Mouse (Mus musculus) CD8-positive naive resting alpha-beta T cell, adult 2 months (primary cell): ENCODE measurements around the gene Sptb.

Experiments
- DNase-seq, 2 experiments: peaks; one replicate each; pipeline ENCODE4 v3.0.0; 2022; ENCODE audit warnings: low read depth in 2 of 2, low spot score in 2 of 2

The Sptb gene

DNA sequence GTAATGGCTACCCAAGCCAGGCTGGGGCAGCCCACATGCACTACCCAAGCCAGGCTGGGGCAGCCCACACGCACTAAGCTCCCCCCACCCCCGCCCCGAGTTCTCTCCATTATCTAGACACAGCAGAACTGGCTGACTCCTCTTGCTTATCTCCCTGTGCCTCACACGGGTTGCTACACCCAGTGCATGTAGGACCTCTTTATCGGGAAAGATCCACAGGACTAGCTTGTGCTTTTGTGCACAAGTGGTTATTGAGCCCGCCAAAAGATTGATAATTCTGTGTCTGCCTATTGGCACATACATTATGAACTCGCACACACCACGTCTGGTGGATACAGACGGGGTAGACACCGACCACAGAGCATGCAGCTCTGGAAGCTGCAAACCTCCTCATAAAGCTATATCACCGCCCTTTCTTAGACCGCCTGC lies 36.5 kb downstream of the Sptb start:
- no peak for DNase-seq

DNA sequence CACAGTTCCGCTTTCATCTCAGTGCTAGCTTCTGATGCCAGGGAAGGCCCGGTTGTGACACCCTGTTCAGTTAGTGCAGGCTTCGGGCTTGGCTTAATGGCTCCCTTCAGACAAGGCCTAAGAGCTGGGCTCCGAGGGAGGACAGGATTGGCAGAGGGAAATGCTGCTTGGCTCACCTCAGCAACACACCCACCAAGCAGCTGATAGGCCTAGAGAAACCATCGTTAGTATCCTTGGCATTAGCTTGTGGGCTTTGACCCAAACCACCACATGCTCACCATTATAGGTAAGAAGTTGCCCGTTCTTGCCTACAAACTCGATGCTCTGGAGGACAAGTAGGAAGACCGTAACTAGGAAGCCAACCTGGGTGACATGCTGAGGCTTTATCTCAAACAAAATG lies 38.3 kb downstream of the Sptb start:
- no peak for DNase-seq

GRCm38 (mm10) chr12:76670533-76671086 lies 39.7 kb downstream of the Sptb start:
- DNase-seq: no peak

GRCm38 (mm10) chr12:76669956-76670530 lies 40.3 kb downstream of the Sptb start:
- no peak for DNase-seq

GRCm38 (mm10) chr12:76668654-76669419 lies 41.5 kb downstream of the Sptb start:
- DNase-seq: no peak

DNA sequence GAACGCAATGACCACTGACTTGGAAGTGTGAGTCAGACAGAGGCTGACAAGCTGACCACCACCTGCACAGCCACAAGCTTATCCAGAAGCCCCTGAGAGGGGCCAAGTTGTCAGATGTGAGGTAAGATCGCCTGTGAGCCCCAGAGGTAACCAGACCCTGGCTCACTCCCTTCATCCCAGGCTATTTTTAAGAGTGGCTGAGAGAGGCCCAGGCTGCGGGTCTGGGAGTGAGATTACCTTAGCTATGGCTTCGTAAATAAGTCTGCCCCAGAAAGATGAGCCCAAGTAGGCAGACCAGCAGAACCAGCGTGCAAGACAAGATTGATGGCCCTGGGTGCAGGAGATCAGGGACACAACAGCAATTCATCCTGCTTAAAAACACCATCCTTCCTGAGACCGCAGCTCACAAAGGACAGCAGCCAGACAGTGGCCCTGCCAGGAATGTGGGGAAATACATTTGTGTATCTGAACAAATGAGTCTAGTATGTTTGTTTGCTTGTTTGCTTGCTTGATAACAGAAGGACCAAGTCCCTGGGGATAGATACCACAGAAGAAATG lies 58.5 kb downstream of the Sptb start:
- DNase-seq: no peak

DNA sequence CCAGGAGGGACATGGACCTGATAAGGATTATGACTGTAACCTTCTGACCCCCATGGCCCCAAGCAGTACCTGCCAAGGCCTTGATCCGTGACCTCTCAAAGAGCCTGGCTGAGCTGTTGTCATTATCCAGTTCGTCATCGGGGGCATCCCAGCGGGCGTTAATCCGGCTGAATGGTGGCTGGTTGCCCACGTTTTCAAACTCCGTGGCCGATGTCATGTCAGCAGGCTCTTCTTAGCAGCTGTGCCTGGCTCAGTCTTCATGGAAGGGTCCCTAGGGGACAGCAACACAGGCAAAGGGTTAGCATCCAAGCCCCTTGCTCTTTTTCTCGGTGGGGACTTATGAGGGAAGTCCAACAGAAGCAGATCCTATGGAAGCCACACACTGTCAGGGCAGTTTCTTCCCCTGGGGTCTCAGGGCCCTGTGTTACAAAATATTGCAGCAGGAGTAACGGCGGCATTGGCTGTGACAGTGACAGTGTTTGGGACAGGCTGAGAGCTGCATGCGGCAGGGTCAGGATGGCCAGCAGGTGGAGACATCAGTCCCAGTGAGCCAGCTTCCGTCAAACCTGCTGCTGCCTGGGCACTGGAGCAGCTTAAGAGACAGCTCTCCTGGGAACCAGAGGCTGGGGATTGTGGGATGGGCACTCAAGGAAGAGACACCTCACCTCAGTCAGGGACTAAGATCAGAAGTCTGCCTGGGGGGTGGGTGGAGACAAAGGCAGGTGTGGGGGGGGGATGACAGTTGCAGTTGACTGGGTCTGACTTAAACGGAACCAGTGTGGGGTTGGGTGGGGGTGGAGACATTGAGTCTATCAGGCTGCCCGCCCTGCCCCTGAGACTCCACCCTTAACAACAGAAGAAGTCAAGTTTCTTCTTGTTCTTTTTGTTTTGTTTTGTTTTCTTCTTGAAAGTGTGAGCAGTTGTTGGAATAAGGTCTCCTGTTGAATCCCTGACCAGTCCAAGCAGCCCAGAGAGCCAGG lies 60.3 kb downstream of the Sptb start:
- DNase-seq: peak; percentile 49 to 56

GRCm38 (mm10) chr12:76645222-76646110 lies 64.9 kb downstream of the Sptb start:
- no peak for DNase-seq

- no peak for DNase-seq
Measured at GRCm38 (mm10) chr12:76643679-76644078, 66.7 kb downstream of the Sptb start.

DNA sequence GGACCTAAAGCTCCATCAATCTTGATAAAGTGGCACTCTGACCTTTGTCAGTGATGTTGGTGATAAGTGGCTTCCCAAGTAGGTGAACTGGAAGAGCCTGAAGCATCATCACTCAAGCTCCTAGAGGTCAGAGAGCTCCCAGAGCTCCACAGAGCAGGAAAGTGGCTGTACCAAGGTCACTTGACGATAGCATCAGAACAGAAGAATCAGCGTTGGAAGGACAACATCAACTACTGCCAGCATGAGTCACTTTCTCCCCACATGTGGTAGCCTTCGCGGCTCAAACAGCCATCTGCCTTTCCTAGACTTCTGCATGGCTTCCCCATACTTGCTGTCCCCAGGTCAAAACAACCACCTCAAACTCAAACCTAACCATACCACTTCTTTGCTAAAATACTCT lies 67.7 kb downstream of the Sptb start:
- DNase-seq: no peak

DNA sequence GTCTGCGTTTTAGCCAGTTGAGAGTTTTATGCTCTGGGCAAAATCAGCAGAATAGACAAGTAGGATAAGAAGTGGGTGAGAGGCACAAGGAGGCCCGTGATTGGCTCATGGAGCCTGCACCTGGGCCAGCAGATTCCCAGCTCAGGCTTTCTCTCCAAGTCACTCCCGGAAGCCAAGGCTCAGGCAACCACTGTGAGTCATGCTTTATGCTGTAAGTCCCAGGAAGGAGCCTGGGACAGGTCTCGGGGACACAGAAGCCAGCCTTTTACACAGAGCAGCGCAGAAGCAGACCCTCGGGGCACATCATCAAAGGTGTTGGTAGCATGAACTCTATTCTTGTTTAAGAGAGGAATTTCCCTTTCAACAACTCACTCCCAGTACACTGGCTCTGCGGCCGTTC lies 69.7 kb downstream of the Sptb start:
- no peak for DNase-seq

DNA sequence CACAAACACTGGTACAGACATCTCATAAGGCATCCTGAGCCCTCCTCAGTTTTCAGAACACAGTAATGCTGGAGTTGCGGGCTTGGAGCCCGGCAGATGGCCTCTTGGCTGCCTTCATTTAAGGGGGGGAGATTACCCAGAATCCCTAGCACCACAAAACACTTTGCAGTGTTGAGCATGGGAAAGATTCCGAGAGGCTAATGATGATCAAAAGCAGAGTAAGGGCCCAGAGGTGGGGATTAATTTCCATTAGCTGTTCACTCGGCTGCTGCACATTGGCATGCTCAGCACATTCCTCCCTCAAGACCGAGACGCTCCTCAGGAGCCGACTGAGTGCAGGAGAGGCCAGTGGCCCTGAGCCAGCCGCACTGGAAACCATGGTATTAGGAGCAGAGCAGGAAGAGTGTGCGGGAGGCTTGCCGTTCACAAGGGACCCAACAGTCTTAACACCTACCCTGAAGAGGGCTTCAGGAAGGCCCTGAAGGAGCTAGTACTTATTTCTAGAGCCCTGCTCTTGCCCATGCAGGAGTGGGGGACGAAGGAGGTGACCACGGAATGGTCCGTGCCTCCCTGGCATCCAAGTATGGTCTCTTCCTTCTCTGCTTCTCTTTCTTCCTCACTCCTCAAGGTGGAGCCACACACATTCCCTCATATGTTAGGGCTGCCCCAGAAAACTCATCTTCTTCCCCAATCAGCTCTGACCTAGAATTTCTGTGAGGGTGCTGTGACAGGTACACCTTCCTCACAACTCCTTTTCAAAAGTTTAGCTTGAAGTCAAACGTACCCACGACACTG lies 75.3 kb downstream of the Sptb start:
- DNase-seq: no peak

GRCm38 (mm10) chr12:76623374-76623773 lies 87.0 kb downstream of the Sptb start:
- DNase-seq: no peak

- DNase-seq: no peak
Measured at GRCm38 (mm10) chr12:76619847-76620246, 90.5 kb downstream of the Sptb start.

- no peak for DNase-seq
Measured at GRCm38 (mm10) chr12:76618175-76618574, 92.2 kb downstream of the Sptb start.

GRCm38 (mm10) chr12:76615580-76615937 lies 94.8 kb downstream of the Sptb start:
- no peak for DNase-seq

DNA sequence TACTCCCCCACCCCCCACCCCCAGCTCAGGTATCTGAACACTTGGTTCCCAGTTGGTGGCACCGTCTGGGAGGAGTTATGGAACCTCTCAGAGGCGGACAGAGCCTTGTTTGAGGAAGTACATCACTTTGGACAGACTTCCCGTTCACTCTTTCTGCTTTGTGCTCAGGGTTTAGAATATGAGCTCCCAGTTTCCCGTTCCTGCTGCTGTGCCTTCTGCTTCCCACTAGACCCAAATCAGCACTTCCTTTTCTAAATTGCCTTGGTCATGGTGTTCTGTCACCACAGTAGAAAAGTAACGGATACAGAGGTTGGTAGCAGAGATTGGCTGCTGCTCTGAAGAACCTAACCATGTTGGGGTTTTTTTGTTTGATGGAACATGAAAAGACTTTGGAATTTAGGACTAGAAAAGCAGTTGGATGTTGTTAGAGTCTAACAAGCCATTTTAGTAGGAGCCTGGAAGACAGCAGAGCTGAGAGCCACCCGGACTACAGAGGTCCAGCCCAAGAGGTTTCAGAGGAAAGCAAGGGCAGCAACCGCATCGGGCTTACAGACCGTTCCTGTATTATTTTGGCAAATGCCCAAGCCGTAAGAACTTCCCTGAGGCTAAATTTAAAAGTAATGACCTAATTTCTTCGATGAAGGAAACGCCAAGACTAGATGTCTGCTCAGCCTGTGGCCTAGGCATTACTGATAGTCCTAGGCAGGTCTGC lies 95.3 kb downstream of the Sptb start:
- no peak for DNase-seq

DNA sequence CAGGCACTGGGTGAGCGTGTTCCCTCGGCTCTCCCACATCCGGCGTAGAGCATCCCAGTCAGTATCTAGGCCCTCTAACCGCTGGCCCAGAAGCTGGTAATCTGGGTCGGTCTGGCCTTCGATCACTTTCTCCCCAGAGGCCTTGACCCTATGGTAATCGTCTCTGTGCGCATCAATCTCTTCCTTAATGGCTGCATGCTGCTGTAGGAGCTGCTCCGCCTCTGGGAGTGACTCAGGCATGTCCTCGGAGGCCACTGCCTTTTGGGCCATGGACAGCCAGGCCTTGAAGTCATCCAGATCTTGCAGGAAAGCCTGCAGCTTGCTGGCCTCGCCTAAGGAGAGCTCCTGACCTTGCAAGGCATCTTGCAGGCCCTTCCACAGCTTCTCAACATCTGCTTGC lies 97.7 kb downstream of the Sptb start:
- DNase-seq: no peak
